Mouse (Mus musculus) retina, postnatal 7 days (tissue): ENCODE measurements around the gene Zfp770.
A peak's percentile ranks its signal among the peaks of the same experiment; 100 is the strongest.
"Not testable (repeated sequence)": the region's sequence is repeated elsewhere in the genome, so short reads cannot be mapped to it uniquely, and the experiment has no call there.

Experiments used
- DNase-seq: peaks from one replicate; pipeline ENCODE4 v3.0.0-alpha.2; 2012; ENCODE audit warnings: low read depth, low spot score

Zfp770 gene

DNA sequence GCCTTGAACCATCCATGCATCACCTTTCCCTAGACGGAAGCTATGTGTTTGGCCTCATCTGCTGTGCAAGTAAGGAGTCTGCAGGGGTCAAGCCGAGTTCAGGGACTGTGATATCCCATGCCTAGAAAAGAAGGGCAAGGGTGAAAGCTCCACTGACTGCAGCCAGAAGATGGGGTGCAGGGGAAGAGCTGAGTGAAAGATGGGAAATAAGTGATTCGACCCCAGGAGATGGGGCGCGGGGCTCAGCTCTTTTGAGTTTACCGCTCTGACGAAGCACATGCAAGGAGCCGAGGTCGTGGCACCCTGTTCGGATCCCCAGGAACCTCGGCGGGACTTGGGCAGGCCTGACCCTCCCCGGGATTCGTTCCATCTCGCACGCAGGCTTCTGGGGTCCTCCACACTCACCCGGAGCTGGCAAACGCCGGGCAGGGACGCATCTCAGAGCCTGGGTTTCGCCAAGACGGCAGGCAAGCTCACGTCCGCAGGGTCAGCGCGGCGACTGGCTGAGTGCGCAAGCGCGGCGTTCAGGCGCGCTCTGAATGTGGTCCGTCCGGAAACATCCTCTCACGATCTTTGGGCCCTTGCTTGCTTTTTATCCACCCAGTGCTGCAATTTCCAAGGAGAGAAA, at the start of gene Zfp770:
TSS of gene Zfp770 (minus strand) at position 538 of the 628 bp plus-strand sequence.
- peak; percentile 80 for DNase-seq

DNA sequence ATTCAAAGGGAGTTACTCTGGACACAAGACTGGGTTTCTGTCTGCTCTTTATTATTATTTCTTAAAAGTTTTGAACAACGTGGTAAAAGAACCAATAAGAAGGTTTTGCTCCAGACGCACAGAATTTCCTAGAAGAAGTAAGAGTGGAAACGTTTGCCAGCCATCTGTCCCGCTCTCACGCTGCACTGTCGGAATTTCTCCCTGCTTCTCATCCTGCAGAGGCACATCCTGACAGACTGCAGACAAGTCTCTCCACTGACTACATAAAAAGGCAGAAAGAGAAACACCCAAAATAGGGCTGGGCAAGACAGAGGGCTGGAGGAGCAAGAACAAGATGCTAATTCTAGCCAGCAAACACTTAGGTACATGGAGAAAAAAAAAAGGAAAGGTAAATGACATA, 48.2 kb upstream of the Zfp770 start:
- no peak for DNase-seq

DNA sequence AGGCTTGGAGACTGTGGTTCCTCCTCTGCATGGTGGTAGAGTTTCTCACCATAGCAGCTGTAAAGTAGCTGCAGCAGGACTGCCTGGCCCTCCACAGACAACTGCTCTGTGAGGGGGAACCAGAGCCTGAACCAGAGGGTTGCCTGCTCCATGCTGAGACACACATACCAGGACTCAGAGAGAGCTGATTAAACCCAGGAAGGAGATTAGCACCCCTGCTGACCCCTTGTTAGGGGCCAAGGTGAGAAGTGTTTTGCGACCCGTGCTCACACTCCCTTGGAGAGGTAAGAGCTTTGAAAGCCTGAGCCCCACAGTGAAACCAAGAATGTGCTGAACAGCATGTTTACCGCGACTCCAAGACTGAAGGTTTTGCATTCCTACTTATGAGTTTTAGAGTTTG, 36.4 kb upstream of the Zfp770 start:
- no peak for DNase-seq

DNA sequence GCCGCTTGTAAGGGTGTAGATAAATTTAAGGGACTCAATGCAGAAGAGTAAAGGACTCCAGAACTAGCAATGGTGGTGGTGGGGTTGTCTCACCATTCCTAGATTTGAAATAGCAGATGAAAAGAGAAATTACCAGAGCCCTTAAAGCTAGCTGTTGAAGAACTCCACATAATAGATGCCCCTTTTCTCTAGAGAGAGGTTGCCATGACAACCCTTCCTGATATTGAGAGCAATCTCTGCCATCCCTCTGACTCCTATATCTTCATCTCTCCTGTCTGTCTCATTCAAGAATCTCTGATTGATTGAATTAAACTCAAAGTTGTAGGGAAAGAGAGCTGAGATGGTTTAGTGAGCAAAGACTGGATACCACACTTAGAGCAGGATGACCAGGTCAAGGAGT, 35.3 kb upstream of the Zfp770 start:
- no peak for DNase-seq

DNA sequence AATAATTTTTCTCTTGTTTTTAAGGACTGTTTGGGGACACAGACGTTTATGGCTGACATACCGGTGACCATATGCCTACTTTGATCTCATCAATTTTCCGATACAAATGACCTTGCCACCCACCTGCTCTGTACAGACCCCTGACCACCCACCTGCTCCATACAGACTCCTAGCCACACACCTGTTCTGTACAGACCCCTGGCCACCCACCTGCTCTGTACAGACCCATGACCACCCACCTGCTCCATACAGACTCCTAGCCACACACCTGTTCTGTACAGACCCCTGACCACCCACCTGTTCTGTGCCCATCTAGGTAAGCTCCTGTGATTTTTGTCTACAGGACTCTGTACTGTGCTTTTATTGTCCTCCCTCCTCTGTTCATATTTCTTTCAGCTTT, 34.3 kb upstream of the Zfp770 start:
- no peak for DNase-seq

DNA sequence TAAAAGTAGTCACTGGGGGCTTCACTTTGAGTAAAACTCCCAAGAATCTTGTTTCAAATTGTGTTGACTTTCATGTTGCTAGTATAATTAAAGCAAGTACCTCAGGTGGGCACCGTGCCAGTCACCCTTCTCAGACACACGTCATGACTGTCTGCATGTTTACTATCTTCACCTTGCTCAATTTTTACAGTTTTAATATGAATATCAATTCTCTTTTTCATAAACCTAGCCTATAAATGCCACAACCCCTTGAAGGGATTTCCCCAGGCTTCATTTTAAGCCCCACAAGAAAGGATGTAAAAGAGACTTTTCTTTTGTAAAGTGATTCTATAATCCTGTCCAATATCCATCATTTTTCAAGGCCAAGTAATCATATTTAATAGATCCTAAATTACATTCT, 30.0 kb upstream of the Zfp770 start:
- no peak for DNase-seq

DNA sequence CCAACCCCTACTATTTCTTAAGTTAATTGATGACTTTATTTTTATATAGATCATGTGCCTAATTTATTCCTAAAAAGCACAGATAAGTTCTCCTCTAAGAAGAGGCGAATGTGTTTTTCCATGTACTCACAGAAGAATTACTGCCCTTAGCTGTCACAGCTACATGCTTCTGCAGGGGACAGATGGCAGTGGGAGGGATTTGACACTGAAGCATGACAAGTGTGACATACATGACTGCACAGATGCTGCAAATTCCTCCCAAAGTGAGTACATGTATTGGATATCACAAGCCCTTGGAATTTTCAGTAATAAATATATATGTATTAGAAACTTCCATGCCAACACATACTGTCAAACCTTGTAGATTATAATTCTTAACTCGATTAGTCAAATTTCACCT, 27.4 kb upstream of the Zfp770 start:
- no peak for DNase-seq

DNA sequence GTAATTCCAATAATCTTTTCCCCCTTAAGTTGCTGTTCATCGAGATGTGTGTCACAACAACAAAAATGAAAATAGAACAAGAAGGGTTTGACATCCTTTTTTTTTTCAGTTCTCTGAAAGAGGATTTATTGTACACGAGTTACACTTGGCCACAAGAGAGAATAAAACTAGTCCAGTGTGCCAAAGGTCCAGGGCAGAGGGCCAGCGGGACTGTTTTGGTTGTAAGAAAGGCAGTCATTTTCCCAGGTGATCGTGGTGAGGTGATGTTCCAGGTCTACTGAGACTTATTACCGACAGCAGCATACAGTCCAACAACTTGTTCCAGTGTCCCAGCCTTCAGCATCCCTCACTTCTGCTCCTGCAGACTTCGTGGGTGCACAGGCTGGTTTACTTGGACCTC, 3.8 kb upstream of the Zfp770 start:
- no peak for DNase-seq

DNA sequence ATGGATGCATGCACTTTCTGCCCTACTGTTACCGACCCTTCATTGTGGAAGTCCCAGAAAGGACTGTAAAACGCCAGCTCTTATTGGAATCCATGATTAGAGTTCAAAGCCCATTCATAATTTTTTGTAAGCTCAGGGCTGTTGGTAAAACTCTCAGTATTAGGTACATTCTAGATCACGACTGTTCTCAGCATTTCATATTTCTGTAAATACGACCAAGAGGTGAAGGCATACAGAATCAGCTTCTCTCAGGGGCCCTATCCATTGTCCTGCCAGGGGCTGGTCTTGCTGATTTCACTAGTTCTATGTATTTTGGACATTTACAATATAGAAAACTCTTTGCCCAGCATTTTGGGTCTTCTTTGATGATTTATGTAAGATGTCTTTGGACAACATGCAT, 305 bp upstream of the Zfp770 start:
- no peak for DNase-seq

DNA sequence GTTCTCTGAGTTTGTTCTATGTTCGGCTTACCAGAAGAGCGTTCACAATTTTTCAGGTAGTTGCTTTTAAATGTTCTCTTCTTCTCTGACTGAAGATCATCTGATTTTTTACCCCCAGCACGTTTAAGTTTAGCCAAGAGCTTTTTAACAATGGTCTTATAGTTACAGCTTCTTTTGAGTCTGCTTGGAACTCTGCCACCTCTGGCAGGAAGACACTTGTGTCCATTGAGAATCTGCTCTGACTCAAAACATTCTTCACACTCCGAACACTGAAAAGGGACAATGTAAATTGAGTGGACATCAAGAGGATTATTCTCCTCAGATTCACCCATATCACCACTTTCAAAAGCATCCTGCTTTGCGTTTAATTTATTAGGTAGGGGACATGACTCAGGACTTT, 4.8 kb downstream of the Zfp770 start:
- DNase-seq, result no peak

DNA sequence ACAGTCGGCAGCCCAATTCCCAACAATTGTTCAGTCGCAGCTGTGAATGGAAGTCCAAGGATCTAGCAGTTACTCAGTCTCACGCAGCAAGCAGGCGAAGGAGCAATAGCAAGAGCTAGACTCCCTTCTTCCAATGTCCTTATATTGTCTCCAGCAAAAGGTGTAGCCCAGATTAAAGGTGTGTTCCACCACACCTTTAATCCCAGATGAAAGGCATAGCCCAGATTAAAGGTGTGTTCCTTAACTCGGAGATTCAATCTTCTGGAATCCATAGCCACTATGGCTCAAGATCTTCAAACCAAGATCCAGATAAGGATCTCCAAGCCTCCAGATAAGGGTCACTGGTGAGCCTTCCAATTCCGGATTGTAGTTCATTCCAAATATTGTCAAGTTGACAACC, 14.3 kb downstream of the Zfp770 start, which contains the start of gene Aqr:
TSS of gene Aqr (minus strand) at position 101 of the 400 bp plus-strand sequence.
- DNase-seq, result not testable (repeated sequence)

DNA sequence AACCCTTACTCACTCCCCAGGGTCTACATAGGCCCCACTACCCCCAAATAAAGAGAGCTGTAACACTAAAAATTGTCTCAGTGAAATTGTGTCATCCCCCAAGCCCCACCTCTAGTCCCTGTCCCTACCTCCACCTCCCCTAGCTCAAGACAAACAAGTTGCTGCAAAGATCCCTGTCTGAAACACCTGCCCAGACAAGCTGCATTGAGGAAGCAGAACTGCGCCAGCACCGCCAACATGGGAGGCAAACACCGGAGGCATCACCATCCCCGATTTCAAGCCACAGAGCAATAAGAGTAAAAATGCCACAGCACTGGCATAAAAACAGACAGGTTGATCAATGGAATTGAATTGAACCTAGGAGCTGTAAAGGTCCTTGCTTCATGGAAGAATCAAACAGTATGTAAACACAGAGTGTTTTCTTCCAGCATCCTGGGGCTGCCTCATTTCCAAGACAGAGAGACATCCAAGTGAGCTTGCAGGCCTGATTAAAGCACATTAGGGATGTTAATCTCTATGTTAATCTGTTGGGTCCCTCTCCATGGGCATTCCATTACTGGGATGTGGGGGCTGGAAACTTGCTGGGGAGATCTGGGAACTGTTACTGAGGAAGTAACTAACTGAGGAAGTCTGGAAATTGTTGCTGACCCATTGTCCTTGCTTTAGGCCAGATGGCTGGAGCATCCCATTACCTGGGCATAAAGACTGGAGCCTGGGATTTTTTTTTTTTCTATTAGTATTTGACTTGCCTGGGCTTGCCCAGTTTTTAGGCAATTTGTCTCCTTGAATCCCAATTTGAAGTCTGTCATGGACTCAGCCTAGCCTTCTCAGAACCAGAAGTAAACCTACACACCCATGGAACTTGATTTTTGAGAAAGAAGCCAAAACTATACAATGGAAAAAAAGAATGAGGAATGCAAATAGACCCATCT, 23.2 kb downstream of the Zfp770 start:
- no peak for DNase-seq

DNA sequence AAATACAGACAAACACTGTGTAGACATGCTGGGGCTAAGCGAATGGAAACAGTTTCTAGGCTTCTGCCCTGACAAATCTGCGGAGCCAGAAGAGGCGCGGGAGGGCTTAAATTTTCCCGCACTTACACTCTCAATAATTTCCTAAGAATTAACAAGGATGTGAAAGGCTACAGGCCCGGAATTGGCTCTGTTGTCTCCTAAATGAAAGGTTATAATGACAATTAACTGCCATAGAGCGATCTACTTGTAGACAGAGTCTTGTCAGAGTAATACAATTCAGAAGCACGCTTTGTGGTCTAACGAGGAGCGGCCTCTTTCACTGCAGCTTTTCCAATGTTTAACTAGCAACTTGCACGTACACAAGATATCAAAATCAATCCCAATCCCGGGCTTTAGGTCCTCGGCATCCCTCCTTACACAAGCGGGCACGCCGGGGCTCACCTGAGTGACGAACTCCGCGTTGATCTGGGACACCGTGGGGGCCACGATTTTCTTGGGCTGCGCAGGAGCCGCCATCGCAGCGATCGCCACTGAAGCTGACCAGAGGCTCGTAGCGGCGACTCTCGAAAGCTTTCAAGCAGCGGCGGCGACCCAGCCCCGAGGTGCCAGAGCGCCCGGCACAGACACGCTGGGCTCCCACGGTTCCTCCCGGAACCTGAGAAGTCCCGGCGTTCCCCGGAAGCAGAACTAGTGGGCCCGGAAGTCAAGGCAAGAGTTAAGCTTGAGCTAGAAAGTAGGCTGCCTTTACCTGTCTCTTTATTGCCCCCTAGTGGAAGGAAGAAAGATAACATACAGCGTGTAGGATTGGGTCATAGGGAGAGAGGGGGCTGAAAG, 26.4 kb downstream of the Zfp770 start:
- DNase-seq, result peak; percentile 76

DNA sequence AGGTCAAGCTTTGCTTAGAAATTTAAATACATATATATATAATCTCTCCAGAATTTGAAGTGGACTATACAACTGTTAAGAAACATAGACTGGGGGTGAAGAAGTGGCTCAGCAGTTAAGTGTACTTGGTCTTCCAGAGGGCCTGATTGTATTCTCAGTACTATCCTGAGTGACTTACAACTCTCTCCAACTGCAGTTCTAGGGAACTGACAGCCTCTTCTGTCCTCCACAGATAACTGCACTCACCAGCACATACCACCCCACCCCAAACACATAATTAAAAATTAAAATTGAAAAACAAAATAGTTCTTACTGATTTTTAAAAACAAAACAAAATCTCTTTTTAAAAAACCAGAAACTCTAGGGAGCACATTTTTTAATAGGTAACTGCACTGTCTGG, 28.0 kb downstream of the Zfp770 start:
- no peak for DNase-seq

DNA sequence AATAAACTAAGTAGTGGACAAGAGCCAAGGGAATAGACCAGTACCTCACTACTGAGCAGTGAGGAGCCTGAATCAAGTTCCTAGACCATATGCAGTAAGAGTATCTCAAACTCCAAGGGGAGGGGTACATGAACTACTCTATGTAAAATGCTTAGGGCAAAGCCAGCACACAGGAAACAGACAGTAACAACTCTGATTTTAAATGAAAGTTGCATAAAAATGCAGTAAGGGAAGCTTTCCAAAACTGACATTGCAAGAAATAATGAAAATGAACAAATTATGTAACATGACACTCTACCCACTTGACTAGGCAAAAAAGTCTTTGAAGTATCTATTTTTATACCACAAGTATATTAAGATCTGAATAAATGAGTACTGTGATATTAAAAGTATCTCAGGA, 33.4 kb downstream of the Zfp770 start:
- no peak for DNase-seq

DNA sequence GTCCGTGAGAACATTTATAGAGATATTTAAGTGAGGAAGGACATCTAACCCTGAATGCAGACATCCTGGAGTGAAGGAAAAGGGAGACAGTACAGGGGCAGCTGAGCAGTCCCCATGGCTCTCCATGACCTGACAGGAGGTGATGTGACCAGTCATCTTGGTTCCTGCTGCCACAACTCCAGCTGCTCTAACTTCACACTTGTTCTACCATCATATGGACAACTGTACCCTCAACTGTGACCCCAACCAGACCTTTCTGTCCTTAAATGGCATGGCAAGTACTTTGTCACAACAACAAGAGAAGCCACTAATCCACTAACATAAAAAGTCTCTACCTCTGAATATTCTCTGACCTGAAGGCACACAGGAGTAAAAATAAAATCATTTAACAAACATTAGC, 39.3 kb downstream of the Zfp770 start:
- DNase-seq, result no peak

DNA sequence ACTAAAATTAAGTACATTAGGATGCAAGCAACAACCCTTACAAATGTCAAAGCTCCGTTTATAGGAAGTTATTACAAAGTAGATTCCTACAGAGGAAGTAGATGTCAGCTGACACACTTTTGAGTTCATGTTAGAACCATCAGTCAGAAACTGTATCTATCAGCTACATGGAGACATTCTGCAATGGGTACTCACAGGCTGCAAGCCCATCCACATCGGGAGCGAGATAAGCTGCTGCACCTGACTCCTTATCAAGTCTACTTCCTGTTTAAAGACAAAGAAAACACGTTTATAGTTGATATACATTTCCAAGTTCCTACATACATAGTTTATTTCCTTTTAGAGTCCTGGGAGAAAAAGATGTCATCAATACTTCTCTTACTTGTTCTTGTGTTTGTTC, 43.9 kb downstream of the Zfp770 start:
- no peak for DNase-seq

DNA sequence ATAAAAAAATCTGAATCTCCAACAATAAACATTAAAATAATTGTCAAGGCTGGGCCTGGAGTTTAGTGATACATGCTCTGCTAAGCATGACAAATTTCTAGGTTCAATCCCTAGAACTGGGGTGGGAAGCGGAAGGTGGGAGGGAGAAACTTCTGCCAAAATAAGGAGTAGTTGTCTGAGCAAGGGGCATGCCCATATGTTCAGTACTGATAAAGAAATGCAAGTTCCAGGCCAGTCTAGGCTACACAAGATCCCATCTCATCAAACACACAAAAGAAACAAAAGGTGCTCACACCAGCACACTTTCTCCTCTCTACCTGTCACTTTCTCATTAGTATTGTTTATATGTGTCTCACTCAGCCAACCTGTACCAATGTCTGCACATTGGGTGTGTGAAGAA, 44.6 kb downstream of the Zfp770 start:
- DNase-seq, result no peak

DNA sequence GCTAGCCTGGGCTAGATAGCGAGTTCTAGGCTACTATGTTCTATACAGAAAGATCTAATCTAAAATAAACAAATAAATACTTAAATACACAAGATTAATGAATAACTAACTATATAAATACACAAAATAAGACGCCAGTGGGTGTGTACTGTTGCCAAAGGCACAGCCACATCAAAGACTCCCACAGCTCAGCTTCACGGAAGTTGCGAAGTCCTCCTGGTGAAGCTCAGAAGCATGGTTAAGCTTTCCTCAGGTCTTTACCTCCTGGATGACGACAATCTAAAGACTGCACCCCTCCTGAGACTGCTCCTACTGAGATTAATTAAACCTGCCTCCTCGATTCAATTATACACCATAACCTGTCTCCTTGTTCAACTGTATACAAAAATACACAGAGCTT, 48.0 kb downstream of the Zfp770 start:
- no peak for DNase-seq

DNA sequence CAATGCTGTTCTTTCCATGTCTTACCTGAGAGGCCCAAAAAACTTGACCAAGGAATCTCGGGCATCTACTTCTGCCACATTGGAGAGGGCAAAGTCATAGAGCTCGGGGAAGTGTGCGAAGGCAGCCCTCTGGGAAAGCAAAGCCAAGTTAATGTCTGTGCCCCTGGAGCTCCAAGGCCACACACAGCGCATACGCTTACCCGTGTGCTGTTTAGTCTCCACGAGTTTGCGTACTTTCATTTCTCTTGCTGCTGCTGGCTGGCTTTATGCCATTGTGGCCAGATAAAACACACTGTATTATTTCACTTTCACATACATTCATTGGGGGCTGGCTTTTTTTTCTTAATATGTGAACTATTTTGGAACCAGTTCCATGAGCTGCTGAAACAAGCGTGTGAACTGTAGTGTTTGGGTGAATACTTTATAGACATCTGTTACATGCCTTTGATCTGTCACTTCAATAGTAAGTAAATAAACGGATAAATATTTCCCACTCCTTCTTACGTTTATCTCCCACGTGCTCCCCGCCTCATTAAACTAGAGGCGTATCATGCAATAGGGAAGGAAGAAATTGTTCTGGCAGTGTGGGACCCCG, 54.3 kb downstream of the Zfp770 start:
- no peak for DNase-seq

DNA sequence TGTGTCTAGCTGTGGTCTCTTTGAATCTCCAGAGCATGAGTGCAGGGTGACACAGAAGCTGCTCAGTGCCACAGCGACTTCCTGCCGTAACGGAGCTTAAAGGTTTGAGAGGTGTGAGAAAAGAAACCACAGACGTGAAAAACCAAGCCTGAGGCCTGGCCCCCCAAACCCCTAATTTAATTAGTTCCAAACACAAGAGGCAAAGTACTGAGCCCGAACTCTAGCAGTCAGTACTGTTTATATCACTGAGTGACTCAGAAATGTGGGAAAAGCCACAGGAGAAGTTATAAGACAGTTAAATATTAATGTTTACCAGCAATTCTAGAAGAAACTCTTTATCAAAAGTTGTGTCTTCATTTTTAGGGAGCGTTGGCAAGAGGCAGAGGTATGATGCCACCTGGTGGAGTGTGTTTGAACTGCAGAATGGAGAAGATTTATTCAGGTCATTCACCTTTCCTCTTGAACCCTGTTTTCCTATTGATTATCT, 55.9 kb downstream of the Zfp770 start:
- peak; percentile 32 for DNase-seq

DNA sequence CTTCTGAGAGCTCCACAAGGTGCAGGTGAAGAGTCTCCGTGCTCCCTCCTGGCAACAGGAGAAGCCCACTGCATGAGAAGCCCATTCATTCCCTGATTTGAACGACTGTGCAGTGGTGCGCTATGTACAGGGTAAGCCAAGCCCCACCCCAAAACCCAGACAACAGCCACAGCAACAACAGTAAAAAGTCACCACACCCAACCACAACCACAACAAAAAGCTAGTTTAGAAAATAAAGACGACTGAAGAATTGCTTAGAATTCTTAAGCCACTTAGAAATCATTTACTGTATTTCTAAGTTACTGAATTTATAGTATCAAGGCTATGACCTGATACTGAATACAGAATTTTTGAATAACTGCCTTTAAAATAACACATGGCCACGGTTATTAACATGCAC, 56.4 kb downstream of the Zfp770 start:
- no peak for DNase-seq
